Mouse (Mus musculus) A20 (cell line): ENCODE results near the gene Grifin.

Source experiments
- DNase-seq: peaks from one replicate; pipeline ENCODE4 v3.0.0-alpha.2; 2011; ENCODE audit warnings: low read depth, low spot score

Gene Grifin

GRCm38 (mm10) chr5:140564896-140565295 lies at the start of gene Grifin:
TSS of gene Grifin (minus strand) at chr5:140565071.
- DNase-seq = no peak

- DNase-seq = no peak
Observed at GRCm38 (mm10) chr5:140614141-140614540, 49.3 kb upstream of the Grifin start.

GRCm38 (mm10) chr5:140612191-140612590 lies 47.3 kb upstream of the Grifin start:
- DNase-seq = no peak

GRCm38 (mm10) chr5:140611611-140612185 lies 46.8 kb upstream of the Grifin start:
- DNase-seq = no peak

GRCm38 (mm10) chr5:140611021-140611583 lies 46.2 kb upstream of the Grifin start:
- DNase-seq = no peak

- DNase-seq = no peak
Observed at GRCm38 (mm10) chr5:140610273-140611011, 45.6 kb upstream of the Grifin start.

GRCm38 (mm10) chr5:140609511-140610272 lies 44.8 kb upstream of the Grifin start:
- no peak for DNase-seq

GRCm38 (mm10) chr5:140608634-140609015 lies 43.8 kb upstream of the Grifin start:
- no peak for DNase-seq

GRCm38 (mm10) chr5:140607836-140608633 lies 43.2 kb upstream of the Grifin start:
- DNase-seq = no peak

GRCm38 (mm10) chr5:140607001-140607835 lies 42.3 kb upstream of the Grifin start, which contains the start of gene Lfng:
TSS of gene Lfng (plus strand) at chr5:140607320.
- no peak for DNase-seq

- DNase-seq = no peak
Observed at GRCm38 (mm10) chr5:140606386-140606785, 41.5 kb upstream of the Grifin start.

GRCm38 (mm10) chr5:140605228-140605627 lies 40.4 kb upstream of the Grifin start:
- no peak for DNase-seq

- DNase-seq = no peak
Observed at GRCm38 (mm10) chr5:140604386-140604785, 39.5 kb upstream of the Grifin start.

GRCm38 (mm10) chr5:140602540-140602939 lies 37.7 kb upstream of the Grifin start:
- no peak for DNase-seq

GRCm38 (mm10) chr5:140601712-140602111 lies 36.8 kb upstream of the Grifin start:
- no peak for DNase-seq

GRCm38 (mm10) chr5:140599939-140600338 lies 35.1 kb upstream of the Grifin start:
- no peak for DNase-seq

GRCm38 (mm10) chr5:140597787-140598186 lies 32.9 kb upstream of the Grifin start:
- no peak for DNase-seq

GRCm38 (mm10) chr5:140596927-140597588 lies 32.2 kb upstream of the Grifin start:
- peak; percentile 15 for DNase-seq

GRCm38 (mm10) chr5:140596426-140596825 lies 31.6 kb upstream of the Grifin start:
- no peak for DNase-seq

GRCm38 (mm10) chr5:140594846-140595245 lies 30.0 kb upstream of the Grifin start:
- no peak for DNase-seq
